Mouse (Mus musculus): ENCODE results near the gene Prss41.

Prss41 gene

DNA sequence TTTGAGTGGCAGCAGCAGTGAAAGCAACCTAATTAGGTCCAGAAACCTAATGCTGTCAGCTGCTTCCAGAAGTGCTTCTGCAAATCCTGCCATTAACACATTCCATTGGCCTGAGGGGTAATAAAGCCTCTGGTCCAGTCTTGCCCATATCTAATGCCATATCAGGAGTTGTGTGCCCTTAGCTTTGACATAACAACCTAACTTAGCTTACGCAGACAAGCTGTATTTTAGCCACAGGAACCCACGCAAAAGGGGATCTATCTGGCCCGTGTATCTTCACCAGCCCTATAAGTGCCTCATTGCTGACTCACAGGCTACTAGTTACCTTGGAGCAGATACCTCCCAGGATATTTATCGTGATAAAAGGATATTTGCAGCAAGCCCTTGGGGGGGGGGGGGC lies 18.4 kb downstream of the Prss41 start:
- DNase-seq (ENCODE audit: low spot score): no peak

DNA sequence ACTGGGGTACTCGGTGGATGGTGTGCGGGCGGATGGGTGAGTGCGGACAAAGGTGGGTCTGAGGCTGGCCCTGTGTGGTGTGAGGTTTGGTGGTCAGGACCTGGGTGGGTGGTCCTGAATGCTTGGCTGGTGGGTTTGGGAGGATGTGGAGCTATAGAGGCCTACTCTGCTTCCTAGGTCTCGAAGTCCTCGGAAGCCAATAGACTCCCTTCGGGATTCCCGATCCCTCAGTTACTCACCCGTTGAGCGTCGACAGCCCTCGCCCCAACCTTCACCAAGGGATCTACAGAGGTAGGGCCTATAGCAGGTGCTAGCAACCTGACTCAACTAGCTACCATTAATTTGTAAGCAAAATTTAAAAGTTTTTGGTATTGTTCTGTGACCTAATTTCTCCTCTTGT lies 20.4 kb downstream of the Prss41 start:
- DNase-seq (ENCODE audit: low spot score): no peak

DNA sequence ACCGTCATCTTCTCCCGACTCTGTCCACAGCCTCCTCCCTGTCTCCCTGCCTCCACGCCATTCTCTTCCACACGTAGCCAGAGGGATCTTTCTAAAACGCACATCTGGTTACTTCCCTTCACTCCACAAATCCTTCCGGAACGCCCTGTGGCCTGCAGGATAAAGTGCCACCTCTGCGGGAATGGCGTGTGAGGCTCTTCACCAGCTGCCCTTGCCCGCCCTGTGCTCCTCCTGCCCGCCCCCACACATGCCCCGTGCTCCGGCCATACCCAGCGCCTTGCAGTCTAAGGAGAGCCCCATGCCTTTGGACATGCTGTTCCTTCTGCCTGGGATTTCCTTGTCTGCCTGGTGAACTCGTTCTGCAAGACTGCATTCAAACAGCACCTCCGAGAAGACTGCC lies 21.0 kb downstream of the Prss41 start:
- no peak for DNase-seq (ENCODE audit: low spot score)

DNA sequence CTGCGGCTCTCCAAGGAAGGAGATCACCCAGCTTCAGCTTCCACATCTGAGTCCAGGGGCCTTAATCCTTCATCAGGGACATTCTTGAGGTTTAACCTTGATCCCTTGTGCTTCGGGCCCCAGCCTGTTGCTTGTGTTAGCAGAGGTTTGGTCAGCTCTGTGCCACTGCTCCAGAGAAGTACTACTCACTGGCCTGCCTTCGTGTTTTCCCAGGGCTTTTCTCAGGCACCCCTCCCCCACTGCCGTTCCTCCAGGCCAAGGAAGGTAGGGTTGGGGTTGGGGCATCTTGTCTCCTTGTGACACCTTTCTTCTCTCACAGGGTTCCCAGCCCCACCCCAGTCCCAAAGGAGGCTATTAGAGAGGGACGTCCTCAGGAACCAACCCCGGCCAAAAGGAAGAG lies 21.9 kb downstream of the Prss41 start:
- DNase-seq (ENCODE audit: low spot score): no peak

DNA sequence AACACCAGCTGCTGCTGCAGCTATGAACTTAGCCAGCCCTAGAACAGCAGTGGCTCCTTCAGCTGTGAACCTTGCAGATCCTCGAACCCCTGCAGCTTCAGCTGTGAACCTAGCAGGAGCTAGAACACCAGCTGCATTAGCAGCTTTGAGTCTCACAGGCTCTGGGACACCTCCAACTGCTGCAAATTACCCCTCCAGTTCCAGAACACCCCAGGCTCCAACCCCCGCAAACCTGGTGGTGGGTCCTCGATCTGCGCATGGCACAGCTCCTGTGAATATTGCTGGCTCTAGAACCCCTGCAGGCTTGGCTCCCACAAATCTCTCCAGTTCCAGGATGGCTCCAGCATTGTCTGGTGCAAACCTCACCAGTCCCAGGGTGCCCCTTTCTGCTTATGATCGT lies 23.2 kb downstream of the Prss41 start:
- no peak for DNase-seq (ENCODE audit: low spot score)

DNA sequence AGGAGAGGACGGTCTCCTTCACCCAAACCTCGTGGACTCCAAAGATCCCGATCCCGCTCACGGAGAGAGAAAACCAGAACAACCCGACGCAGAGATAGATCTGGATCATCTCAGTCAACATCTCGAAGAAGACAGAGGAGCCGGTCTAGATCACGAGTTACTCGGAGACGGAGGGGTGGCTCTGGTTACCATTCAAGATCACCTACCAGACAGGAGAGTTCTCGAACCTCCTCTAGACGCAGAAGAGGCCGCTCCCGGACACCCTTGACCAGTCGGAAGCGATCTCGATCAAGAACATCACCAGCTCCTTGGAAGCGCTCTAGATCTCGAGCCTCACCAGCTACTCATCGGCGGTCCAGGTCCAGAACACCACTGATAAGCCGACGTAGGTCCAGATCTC lies 24.7 kb downstream of the Prss41 start:
- DNase-seq (ENCODE audit: low spot score): no peak

DNA sequence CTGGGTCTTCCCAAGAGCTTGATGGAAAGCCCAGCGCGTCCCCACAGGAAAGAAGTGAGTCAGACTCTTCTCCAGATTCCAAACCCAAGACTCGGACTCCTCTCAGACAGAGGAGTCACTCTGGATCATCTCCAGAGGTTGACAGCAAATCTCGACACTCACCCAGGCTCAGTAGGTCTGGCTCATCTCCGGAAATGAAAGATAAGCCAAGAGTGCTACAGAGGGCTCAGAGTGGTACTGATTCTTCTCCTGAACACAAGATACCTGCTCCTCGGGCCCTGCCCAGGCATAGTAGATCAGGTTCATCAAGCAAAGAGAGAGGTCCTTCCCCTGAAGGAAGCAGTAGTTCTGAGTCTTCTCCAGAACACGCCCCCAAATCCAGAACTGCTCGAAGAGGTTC lies 25.4 kb downstream of the Prss41 start:
- no peak for DNase-seq (ENCODE audit: low spot score)

DNA sequence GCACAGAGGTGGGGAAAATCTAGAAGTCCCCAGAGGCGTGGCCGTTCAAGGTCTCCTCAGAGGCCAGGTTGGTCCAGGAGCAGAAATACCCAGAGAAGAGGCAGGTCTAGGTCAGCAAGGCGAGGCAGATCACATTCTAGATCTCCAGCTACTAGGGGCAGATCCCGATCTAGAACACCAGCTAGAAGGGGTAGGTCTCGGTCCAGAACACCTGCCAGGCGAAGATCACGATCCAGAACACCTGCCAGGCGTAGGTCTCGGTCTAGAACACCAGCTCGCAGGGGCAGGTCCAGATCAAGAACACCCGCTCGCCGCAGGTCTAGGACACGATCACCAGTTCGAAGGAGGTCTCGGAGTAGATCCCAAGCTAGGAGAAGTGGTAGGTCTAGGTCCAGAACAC lies 28.3 kb downstream of the Prss41 start:
- no peak for DNase-seq (ENCODE audit: low spot score)

DNA sequence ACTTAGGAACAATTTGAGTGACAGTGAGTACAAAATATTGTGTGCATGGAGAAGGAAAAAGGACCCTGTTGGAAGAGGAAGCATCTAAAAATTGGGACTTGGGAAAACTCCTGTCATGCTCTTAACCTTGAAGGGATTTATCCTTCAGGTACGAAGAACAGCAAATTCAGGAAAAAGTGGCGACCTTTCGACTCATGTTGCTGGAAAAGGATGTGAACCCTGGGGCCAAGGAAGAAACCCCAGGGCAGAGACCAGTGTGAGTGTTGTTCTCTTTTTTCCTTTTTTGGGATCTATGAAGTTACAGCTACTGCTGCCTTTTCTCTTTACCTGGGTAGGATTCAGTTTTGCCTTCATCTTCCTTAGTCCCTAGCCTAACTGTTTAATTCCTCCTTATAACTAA lies 36.1 kb downstream of the Prss41 start:
- DNase-seq (ENCODE audit: low spot score): no peak

DNA sequence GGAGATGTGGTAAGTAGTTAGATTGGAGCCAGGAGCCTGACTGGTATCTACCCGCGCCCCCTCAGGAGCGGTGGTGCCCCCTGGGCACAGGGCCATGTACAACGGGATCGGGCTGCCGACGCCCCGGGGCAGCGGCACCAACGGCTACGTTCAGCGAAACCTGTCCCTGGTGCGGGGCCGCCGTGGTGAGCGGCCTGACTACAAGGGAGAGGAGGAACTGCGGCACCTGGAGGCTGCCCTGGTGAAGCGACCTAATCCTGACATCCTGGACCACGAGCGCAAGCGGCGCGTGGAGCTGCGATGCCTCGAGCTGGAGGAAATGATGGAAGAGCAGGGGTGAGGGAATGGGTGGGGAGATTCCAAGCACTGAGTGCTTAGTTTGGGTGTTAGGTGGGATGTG lies 37.1 kb downstream of the Prss41 start:
- no peak for DNase-seq (ENCODE audit: low spot score)

DNA sequence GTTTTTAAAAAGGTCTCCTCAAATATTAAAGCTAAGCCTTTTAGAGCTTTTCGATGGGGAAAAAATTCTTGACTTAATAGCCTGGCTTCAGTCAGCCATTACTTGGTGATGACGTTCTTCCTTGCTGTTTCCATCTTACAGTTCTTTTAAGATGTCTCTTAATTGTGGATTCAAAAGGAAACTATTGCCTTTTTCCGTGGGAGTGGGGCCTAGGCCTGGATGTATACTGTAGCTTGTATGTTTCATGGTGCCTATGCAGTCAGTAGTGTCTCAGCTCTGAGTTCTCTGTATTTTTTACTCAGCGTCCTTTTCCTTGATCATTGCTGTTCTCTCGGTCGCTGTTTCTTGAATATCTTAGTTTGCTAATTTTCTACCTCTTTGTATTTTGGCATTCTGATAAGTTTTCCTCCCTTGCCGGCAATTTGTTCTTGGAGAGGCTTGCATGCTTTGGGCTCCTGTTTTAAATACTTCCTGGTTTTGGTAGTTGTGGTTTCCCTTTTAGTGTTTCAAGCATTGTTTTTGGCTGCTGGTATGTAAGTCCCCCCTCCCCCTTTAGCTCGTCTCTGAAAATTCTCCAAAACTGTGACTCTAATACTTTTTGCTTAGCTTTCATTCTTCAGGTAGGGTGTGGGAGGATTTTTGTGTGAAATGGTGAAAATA lies 39.4 kb downstream of the Prss41 start:
- no peak for DNase-seq (ENCODE audit: low spot score)

DNA sequence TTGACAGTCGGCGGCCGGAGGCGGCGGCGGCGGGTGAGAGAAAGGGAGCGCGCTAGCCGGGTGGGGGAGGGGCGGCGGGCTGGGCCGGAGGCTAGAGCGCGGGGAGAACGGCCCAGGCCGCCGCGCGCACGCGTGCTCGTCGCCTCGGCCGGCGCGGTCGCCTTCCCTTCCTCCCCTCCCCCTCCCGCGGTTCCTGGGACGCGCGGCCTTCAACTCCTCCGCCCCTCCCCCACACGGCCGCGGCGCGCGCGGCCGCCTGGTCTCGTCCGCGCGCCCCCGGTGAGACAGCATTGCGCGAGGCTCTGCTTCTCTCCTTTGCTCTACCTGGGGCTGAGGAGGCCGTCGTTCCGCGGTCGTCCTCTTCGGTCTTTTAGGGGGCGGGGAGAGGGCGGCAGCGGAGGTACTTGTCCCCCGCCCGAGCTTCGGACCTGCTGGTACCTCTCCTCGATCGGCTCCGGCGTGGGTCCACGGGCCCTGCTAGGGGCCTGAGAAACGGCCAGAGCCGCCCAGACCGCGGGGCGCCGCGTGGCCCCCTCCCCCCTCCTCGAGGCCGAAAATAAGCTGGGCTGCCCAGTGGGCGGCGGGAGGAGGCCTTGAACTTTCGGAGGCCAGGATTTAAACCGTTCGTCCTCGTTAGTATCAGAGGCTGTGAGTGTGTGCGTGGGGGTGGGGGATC lies 40.5 kb downstream of the Prss41 start:
- DNase-seq (ENCODE audit: low spot score): no peak

DNA sequence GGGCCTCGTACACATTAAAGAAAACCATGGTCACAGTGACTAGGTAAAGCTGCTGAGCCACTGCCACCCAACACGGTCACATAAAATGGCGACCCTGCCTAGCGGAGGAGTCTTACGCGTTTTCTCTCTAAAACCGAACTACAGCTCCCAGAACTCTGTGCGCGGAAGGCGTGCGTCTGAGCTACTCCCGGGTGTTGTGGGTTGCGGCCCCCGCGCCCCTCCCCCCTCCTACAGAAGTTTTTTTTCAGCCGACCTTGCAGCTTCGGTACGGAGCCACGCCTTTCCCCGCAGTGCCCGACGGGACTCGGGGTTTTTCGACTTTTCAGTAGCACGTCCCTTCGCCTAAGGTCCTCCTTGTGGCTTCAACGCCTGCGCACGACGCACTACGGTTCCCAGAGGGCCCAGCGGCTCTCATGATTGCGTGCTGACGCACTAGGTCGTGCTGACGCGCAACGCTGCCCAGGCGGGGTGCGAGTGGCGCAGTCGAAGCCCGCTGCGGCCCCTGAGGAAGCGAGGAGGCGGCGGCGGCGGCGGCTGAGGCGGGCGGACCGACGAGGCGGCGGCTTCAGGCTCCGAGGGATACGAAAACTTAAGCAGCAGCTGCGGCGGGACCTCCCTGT lies 41.1 kb downstream of the Prss41 start:
- peak; percentile 85 for DNase-seq (ENCODE audit: low spot score)

DNA sequence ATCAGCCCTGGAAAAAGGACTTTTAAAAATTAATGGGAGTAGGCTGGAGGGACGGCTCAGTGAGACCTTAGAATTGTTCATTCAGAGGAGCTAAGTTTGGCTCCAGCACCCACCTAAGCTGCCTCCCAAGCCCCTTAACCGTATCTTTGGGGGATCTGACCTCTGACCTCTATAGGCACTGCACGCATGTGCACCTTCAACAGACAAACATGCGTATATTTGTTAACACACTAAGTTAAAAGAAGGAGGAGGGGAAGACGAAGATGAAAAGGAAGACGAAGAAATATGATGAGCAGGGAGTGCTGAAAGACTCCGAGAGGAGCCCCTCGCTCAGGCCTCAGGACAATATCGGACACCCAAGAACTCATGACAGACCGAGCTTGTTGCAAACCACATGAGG lies 42.3 kb downstream of the Prss41 start:
- DNase-seq (ENCODE audit: low spot score): no peak

DNA sequence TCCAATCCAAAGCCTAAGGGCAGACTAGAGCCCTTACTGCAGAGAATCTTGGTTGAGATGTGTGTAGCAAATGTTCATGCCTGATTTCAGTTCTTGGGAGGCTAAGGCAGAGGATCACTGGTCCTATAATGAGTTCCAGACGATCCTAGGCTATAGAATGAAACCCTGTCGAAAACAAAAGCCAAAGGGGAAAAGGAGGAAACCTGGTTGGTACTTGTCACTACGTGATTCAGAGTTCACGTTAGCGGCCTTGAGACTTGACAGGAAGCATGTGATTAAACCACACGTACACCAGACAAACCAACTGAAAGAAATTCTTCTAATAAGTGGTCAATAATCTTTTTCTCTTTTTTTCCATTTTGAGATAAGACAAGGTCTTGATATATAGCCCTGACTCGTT lies 46.7 kb downstream of the Prss41 start:
- no peak for DNase-seq (ENCODE audit: low spot score)

DNA sequence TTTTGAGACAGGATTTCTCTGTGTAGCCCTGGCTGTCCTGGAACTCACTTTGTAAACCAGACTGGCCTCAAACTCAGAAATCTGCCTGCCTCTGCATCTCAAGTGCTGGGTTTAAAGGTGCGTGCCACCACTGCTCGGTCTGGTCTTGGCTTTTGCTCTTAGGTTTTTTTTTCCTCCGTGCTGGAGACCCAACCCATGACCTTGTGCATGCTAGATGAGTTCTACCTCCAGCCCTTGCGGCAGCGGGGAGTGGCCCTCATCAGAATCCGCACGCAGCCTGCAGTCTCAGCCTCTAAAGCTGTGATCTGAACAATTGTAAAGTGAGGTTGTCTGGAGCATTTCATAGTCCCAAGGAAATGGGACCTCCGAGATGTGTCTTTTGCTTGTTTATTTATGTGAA lies 48.6 kb downstream of the Prss41 start:
- no peak for DNase-seq (ENCODE audit: low spot score)

DNA sequence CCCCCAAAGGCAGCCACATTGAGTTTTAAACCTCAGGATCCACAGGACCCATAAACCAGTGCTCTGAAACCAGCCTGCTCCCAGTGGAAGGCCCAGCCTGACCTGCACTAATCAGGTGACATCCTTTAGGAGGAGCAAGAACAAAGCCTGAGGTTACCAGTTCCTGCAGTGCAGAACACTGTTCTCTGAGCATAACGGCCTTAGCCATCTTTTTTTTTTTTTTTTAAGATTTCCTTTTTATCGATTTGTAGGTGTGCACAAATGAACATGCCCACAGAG lies 53.0 kb downstream of the Prss41 start:
- DNase-seq (ENCODE audit: low spot score): no peak

DNA sequence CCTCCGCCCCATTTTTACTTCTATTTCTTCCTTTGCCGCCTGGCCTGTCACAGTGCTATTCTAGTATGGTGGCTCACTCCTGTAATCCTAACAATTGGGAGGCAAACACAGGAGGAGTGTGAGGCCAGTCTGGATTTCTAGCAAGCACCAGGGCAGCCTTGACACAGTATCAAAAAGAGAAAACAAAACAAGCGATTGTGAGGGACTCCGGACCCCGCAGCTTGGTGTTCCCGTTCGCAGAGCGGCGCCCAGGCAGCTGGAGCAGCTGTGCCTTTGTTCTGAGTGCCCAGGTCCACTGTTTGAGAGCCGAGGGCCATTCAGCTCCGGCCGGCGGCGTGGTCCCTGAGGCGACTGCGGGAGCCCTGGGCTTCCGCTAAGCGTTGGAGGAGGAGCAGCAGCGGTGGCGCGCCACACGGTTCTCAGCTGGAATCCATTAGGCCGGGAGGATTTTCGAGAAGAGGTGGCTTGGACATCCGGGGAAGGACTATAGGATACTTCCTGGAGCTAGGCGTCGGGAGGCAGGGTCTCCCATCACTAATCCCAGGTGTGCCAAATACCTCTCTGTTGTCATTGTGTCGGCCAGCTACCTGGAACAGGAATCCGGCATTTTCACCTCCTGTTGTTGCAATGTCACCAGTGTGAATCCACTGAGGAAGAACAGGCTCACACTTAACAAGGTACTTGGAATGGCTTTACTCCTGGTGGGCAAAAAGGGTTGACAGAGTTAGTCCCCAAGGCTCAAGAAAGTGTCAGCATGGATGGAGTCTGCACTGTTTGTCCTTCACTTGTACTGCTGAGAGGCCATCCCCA lies 53.5 kb downstream of the Prss41 start, which contains the start of gene Srrm2:
Gene Srrm2 (plus strand): TSS at position 264 of the 810 bp plus-strand sequence.
- DNase-seq (ENCODE audit: low spot score): peak; percentile 61

DNA sequence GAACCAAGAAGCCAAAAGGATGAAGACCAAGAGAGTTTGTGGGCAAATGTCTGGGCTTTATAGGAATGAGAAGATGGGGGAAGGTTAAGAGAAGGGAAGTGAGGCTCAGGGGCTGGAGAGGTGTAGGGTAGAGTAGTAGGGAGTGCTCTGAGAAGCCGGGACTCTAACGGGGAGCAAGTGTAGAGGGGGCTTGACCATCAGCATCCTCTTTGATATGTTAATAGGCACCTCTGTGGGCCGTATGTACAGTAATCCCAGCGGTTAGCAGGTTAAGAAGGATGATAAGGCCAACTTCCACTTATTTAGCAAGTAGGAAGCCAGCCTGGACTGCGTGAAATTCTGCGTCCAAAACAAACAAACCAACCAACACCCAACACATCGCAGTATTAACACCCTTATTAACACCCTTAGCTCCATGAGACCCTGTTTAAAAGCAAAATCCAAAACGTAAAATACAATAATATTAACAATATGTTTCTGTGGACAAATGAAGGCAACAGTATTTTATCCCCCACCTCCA lies 54.2 kb downstream of the Prss41 start:
- DNase-seq (ENCODE audit: low spot score): no peak

DNA sequence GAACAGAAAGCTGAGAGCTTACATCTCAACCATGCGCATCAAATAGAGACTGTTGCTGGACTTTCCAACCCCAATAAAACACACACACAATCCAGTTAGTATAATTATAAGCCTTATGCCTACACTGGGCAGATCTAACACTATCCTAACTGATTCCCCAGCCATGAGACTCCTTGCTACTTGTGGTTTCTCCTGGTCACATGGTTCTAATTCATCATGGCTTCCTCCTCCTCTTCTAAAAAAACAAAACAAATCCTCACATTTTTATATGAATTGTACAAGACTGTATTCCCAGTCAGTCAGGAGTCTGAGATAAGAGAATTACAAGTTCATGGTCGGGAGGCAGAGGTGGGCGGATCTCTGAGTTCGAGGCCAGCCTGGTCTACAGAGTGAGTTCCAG lies 55.0 kb downstream of the Prss41 start:
- no peak for DNase-seq (ENCODE audit: low spot score)

Data from ovary, postnatal 10 days (tissue).